Mouse (Mus musculus) kidney, adult 2 months (tissue): ENCODE measurements around the gene Snrpf. TPM values are rescaled to one million over a fixed set of nuclear protein-coding genes. Genes with fewer than 3 reads are reported as not detected.

Experiments
- DNase-seq: peaks from one replicate; pipeline ENCODE4 v3.0.0; 2021
- H3K27ac ChIP-seq: fragments of 200-500 bp; 2 replicates; pipeline ENCODE4 v1.5.1; 2012; ENCODE audit warnings: low read depth, low read length, control low read depth, inconsistent platforms; ENCODE audit not compliant: insufficient read depth
- H3K27me3 ChIP-seq: fragments of 200-500 bp; replicated peaks from 2 replicates; pipeline ENCODE4 v1.6.1; 2012; ENCODE audit warnings: mild to moderate bottlenecking, moderate library complexity, low read length, inconsistent platforms; ENCODE audit not compliant: control insufficient read depth, insufficient read depth
- H3K36me3 ChIP-seq: fragments of 200-500 bp; 2 replicates; pipeline ENCODE4 v1.6.1; 2012; ENCODE audit warnings: mild to moderate bottlenecking, moderate library complexity, low read length, inconsistent platforms; ENCODE audit not compliant: control insufficient read depth, insufficient read depth
- H3K4me1 ChIP-seq: fragments of 200-500 bp; 2 replicates; pipeline ENCODE4 v1.6.1; 2011; ENCODE audit warnings: low read length; ENCODE audit not compliant: control insufficient read depth, insufficient read depth
- H3K4me3 ChIP-seq: fragments of 200-500 bp; 2 replicates; pipeline ENCODE4 v1.5.1; 2011; ENCODE audit warnings: mild to moderate bottlenecking, low read depth, low read length, control low read depth; ENCODE audit not compliant: insufficient read depth
- CTCF ChIP-seq: fragments of 200-500 bp; conservative IDR thresholded peaks from 2 replicates; pipeline ENCODE4 v1.5.1; 2011; ENCODE audit warnings: low read depth, mild to moderate bottlenecking, control low read depth, low read length, moderate library complexity, mixed read lengths; ENCODE audit not compliant: insufficient read depth, insufficient read length
- POLR2A ChIP-seq: fragments of 200-500 bp; IDR thresholded peaks from one replicate; pipeline ENCODE4 v1.6.1; 2011; ENCODE audit warnings: low read depth, low read length, control low read depth
- WGBS: fragments of 180-500 bp; shearing (Covaris S2); methylation state at CpG from one replicate; pipeline ENCODE4 v1.1.7; 2018; 5-methylcytosine and 5-hydroxymethylcytosine counted together
- polyA plus RNA-seq: library from polyadenylated mRNA; depleted of rRNA; stranded (reverse); fragments of >200 nt; gene quantifications from 2 replicates; pipeline ENCODE4 v1.2.3, GENCODE M21; 2012; rRNA removed

Gene Snrpf
- 30.8 and 32.7 TPM in 2 replicates for polyA plus RNA-seq

DNA sequence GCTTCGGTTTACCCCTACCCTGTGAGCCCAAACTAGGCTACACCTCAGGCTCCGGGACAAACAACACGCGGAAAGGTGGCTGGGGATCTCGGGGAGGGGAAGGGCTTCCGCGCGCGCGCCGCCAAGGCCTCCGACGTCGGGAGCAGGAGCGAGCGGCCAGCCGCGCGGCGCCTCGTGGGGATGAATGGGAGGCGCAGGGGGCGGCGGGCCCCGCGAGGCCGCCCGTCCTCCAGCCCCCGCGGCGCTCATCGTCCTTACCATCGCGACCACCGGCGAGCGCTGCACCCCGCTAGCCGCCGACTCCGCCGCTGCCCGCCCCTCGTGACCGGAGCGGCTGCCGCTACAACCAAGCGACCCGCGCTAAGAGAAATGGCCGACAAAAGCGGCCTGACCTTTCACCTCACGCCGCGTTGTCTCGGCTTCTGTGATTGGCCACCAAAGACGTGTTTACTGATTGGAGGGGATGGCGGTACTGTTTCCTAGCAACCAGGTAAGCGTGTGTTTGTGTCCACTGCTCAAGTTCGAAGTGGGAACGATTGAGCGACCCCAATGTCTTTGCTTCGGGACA lies at the start of gene Snrpf:
Gene Snrpf, minus strand, starts transcription at position 426 of the 568 bp plus-strand sequence.
- DNase-seq: peak; percentile 97
- H3K27ac ChIP-seq: no peak within 1 kb of the TSS

GRCm38 (mm10) chr10:93635941-93636340 lies 46.4 kb upstream of the Snrpf start:
- H3K27me3 ChIP-seq: no peaks in the 10 kb centered on the region
- no peak for DNase-seq
- TF ChIP-seq CTCF: no peak
- no peak overlapping the region for H3K27ac ChIP-seq
- H3K4me1 ChIP-seq: no peaks in the 10 kb centered on the region
- no peak overlapping the region for H3K4me3 ChIP-seq
- 66% methylated on average over 9 of the region's 9 CpGs for WGBS
- no peaks in the 10 kb centered on the region for H3K36me3 ChIP-seq

More for the DNA sequence above, at the start of gene Snrpf:
- Histone ChIP-seq H3K27me3 (no peaks in the 10 kb centered on the region), H3K4me3 (peak within 1 kb of the TSS; percentile 88), H3K36me3 (no peaks in the 10 kb centered on the region), H3K4me1 (peaks cover 10% of the 10 kb centered on the region; the same call in 1 of the 2 replicates)
- TF ChIP-seq POLR2A: no peak
- WGBS: under 1% methylated on average over 63 of the region's 63 CpGs

DNA sequence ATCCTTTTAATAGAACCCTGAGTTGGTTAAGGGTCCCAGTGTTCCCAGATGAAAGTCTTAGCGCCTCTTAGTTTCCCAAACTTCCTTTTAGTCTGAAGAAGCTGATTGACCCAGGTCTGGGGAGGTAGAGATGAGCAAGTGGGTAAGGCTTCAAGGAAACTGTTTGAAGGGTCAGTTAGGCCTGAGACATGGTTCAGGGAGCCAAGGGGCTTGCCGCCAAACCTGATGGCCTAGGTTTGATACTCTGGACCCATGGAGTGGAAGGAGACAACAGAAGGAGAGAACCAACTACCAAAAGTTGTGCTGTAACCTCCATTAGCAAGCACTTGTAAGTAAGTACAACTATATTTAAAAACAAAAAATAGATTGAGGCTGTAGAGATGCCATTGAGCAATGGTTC lies 44.5 kb upstream of the Snrpf start:
- no peak for DNase-seq
- Histone ChIP-seq H3K4me1 (no peaks in the 10 kb centered on the region), H3K4me3 (no peak overlapping the region), H3K36me3 (no peaks in the 10 kb centered on the region), H3K27me3 (no peaks in the 10 kb centered on the region), H3K27ac (no peak overlapping the region)
- TF ChIP-seq CTCF: no peak
- TF ChIP-seq POLR2A: no peak
- whole genome bisulfite sequencing: 100% methylated on average over 2 of the region's 2 CpGs

GRCm38 (mm10) chr10:93633563-93633962 lies 44.1 kb upstream of the Snrpf start:
- WGBS: 92% methylated on average over 5 of the region's 5 CpGs
- TF ChIP-seq POLR2A (no peak), CTCF (no peak)
- Histone ChIP-seq H3K4me1 (no peaks in the 10 kb centered on the region), H3K27ac (no peak overlapping the region), H3K36me3 (no peaks in the 10 kb centered on the region), H3K4me3 (no peak overlapping the region), H3K27me3 (no peaks in the 10 kb centered on the region)
- no peak for DNase-seq

GRCm38 (mm10) chr10:93632086-93632485 lies 42.6 kb upstream of the Snrpf start:
- Histone ChIP-seq H3K36me3 (no peaks in the 10 kb centered on the region), H3K4me3 (no peak overlapping the region), H3K27me3 (no peaks in the 10 kb centered on the region), H3K4me1 (no peaks in the 10 kb centered on the region), H3K27ac (no peak overlapping the region)
- no peak for DNase-seq
- WGBS: 72% methylated on average over 4 of the region's 4 CpGs
- no peak for TF ChIP-seq CTCF
- no peak for TF ChIP-seq POLR2A

DNA sequence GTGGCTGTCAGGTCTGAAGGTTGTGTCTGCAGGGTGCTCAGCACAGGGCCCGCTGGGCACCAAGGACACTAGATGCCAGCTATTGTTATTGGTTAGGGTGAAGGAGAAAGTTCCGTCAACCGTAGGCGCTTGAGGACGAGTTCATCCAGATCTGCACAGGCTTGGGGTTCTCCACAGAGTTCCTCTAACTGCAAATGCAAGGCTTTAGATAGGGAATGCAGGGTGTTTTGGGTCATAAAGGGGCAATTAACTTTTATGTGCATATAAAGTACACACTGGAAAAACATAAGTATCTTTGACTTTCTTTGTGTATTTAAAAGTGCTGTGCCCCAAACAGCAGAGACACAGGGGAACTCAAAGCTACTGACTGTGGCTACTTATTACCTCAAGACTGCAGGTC lies 40.8 kb upstream of the Snrpf start:
- H3K36me3 ChIP-seq: no peaks in the 10 kb centered on the region
- WGBS: 85% methylated on average over 5 of the region's 5 CpGs
- H3K27me3 ChIP-seq: no peaks in the 10 kb centered on the region
- TF ChIP-seq POLR2A (no peak), CTCF (no peak)
- no peak for DNase-seq
- H3K4me3 ChIP-seq: no peak overlapping the region
- H3K4me1 ChIP-seq: no peaks in the 10 kb centered on the region
- no peak overlapping the region for H3K27ac ChIP-seq

DNA sequence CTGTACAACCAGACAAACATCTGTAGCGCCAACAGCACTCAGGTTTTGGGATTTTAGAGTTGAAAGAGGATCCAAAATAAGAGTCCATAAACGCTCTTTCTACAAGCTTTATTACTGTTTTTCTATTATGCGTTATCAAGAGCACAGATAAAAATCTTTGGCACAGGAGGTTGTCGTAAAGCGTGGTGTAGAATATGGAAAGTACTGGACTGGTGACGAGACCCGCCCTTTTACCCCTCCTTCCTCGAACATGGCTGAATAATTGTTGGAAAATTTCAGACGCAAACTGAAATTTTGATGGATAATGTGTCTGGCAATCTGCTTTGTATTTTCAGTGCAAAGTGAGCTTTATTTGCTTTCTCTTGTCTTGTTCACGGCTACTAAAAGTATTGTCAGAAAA lies 34.6 kb upstream of the Snrpf start:
- DNase-seq: no peak
- TF ChIP-seq POLR2A (no peak), CTCF (no peak)
- Histone ChIP-seq H3K4me3 (no peak overlapping the region), H3K27me3 (no peaks in the 10 kb centered on the region), H3K36me3 (no peaks in the 10 kb centered on the region), H3K27ac (no peak overlapping the region), H3K4me1 (peaks cover 5% of the 10 kb centered on the region; the same call in 1 of the 2 replicates)
- WGBS: 31% methylated on average over 10 of the region's 10 CpGs

GRCm38 (mm10) chr10:93623725-93624124 lies 34.2 kb upstream of the Snrpf start:
- H3K4me3 ChIP-seq: no peak overlapping the region
- TF ChIP-seq POLR2A: no peak
- TF ChIP-seq CTCF: no peak
- peaks cover 5% of the 10 kb centered on the region; the same call in 1 of the 2 replicates for H3K4me1 ChIP-seq
- no peaks in the 10 kb centered on the region for H3K27me3 ChIP-seq
- DNase-seq: peak; percentile 93
- no peaks in the 10 kb centered on the region for H3K36me3 ChIP-seq
- 18% methylated on average over 9 of the region's 9 CpGs for WGBS
- H3K27ac ChIP-seq: no peak overlapping the region
